Mouse (Mus musculus) neural tube, embryonic 14.5 days (tissue): ENCODE results near the gene Rmi1. TPM values are rescaled to one million over a fixed set of nuclear protein-coding genes. Genes with fewer than 3 reads are reported as not detected.
A peak's percentile ranks its signal among the peaks of the same experiment; 100 is the strongest.
"Not testable (repeated sequence)": the region's sequence is repeated elsewhere in the genome, so short reads cannot be mapped to it uniquely, and the experiment has no call there.

Experiments
- ATAC-seq: fragments of 200-750 bp; cut with Nextera tagmentation; 2 replicates; pipeline ENCODE4 v1.8.0; 2017; ENCODE audit warnings: low read depth, mild to moderate bottlenecking, moderate TSS enrichment, moderate library complexity
- H3K27ac ChIP-seq: fragments of 300-500 bp; sonication (generic); 2 replicates; pipeline ENCODE4 v1.5.1; 2014; ENCODE audit warnings: low read depth, mild to moderate bottlenecking, control low read depth, low read length, moderate library complexity, mixed read lengths
- H3K27me3 ChIP-seq: fragments of 300-500 bp; sonication (generic); 2 replicates; pipeline ENCODE4 v1.6.1; 2014; ENCODE audit warnings: low read length; ENCODE audit not compliant: control insufficient read depth, insufficient read depth
- H3K36me3 ChIP-seq: fragments of 300-500 bp; sonication (generic); 2 replicates; pipeline ENCODE4 v1.6.1; 2014; ENCODE audit warnings: low read length, mixed read lengths; ENCODE audit not compliant: control insufficient read depth, insufficient read depth
- H3K4me1 ChIP-seq: fragments of 300-500 bp; sonication (generic); 2 replicates; pipeline ENCODE4 v1.6.1; 2014; ENCODE audit warnings: low read length; ENCODE audit not compliant: control insufficient read depth, insufficient read depth
- H3K4me2 ChIP-seq: fragments of 300-500 bp; sonication (generic); 2 replicates; pipeline ENCODE4 v1.6.1; 2014; ENCODE audit warnings: mild to moderate bottlenecking, low read depth, low read length, control low read depth
- H3K4me3 ChIP-seq: fragments of 300-500 bp; sonication (generic); 2 replicates; pipeline ENCODE4 v1.5.1; 2014; ENCODE audit warnings: low read depth, low read length, control low read depth, mixed read lengths
- H3K9ac ChIP-seq: fragments of 300-500 bp; sonication (generic); replicated peaks from 2 replicates; pipeline ENCODE4 v1.6.1; 2014; ENCODE audit warnings: low read depth, mild to moderate bottlenecking, control low read depth, low read length, mixed read lengths
- H3K9me3 ChIP-seq: fragments of 300-500 bp; sonication (generic); 2 replicates; pipeline ENCODE4 v1.6.1; 2016; ENCODE audit warnings: low read length; ENCODE audit not compliant: control insufficient read depth
- WGBS: fragments of 180-500 bp; shearing (Covaris S2); extraction: QIAGEN DNeasy Blood & Tissue Kit; methylation state at CpG from one replicate; pipeline ENCODE4 v1.1.7; 2014; 5-methylcytosine and 5-hydroxymethylcytosine counted together
- polyA plus RNA-seq: library from polyadenylated mRNA; unstranded; fragments of >200 nt; fragmentation: Nextera tagmentation; extraction: Ambion mirVana; gene quantifications from 2 replicates; pipeline ENCODE4 v1.2.1, GENCODE M21; 2014

The Rmi1 gene
- polyA plus RNA-seq, 1 experiment from 2014 or later: 27.3 TPM

- H3K9ac ChIP-seq, H3K9me3 ChIP-seq, H3K4me1 ChIP-seq, H3K4me3 ChIP-seq, H3K27ac ChIP-seq, ATAC-seq, H3K4me2 ChIP-seq, H3K27me3 ChIP-seq: not testable (repeated sequence)
- H3K36me3 ChIP-seq: peaks cover 68% of the 10 kb centered on the region
- WGBS: 91% methylated on average over 11 of the region's 11 CpGs
Measured at GRCm38 (mm10) chr13:58394392-58394791, 7.7 kb upstream of the Rmi1 start.

DNA sequence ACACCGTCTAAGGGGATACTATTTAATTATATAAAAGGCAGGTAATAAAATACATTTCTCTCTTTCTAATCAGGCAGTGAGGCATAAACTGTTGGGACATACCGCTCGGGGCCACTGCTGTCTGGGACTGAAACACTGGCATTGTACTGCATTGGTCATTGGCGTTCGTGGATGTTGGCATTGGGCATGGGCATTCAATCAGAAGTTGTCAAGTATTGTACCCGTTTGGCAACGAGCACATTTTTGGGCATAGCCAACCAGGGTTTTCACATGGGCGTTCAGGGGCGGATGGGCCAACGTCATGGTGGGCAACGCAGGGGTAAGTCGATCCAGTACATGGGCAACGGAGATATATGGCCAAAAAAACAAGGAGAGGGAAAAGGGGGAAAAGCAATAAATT, 4.4 kb upstream of the Rmi1 start:
- Histone ChIP-seq H3K4me1 (peaks cover 11% of the 10 kb centered on the region), H3K27me3 (no peaks in the 10 kb centered on the region), H3K4me2 (no peak overlapping the region), H3K4me3 (no peak overlapping the region), H3K9me3 (no peaks in the 10 kb centered on the region), H3K36me3 (peaks cover 60% of the 10 kb centered on the region), H3K9ac (no peak overlapping the region), H3K27ac (no peak overlapping the region)
- 70% methylated on average over 13 of the region's 13 CpGs for whole genome bisulfite sequencing
- ATAC-seq: no peak

GRCm38 (mm10) chr13:58400576-58400975, 1.5 kb upstream of the Rmi1 start:
- peaks cover 11% of the 10 kb centered on the region for H3K4me1 ChIP-seq
- peak overlapping the region; percentile 95 for H3K4me2 ChIP-seq
- H3K9me3 ChIP-seq: no peaks in the 10 kb centered on the region
- no peaks in the 10 kb centered on the region for H3K27me3 ChIP-seq
- WGBS: 0% methylated on average over 11 of the region's 11 CpGs
- peaks cover 37% of the 10 kb centered on the region for H3K36me3 ChIP-seq
- H3K4me3 ChIP-seq: peak overlapping the region; percentile 100
- no peak overlapping the region for H3K27ac ChIP-seq
- H3K9ac ChIP-seq: peak overlapping the region; percentile 100
- no peak for ATAC-seq

- no peaks in the 10 kb centered on the region for H3K27me3 ChIP-seq
- H3K36me3 ChIP-seq: peaks cover 29% of the 10 kb centered on the region
- peak overlapping the region; percentile 100 for H3K4me3 ChIP-seq
- WGBS: under 1% methylated on average over 74 of the region's 100 CpGs
- H3K27ac ChIP-seq: peak overlapping the region; percentile 100
- H3K4me2 ChIP-seq: peak overlapping the region; percentile 95
- H3K9me3 ChIP-seq: no peaks in the 10 kb centered on the region
- ATAC-seq: peak; percentile 54
- peaks cover 11% of the 10 kb centered on the region for H3K4me1 ChIP-seq
- H3K9ac ChIP-seq: peak overlapping the region; percentile 100
Measured at GRCm38 (mm10) chr13:58401135-58402002, 679 bp upstream of the Rmi1 start.

GRCm38 (mm10) chr13:58402744-58403110, 679 bp downstream of the Rmi1 start:
- Histone ChIP-seq H3K27ac (peak overlapping the region; percentile 100), H3K9ac (peak overlapping the region; percentile 100), H3K4me2 (peak overlapping the region; percentile 43), H3K4me1 (peaks cover 11% of the 10 kb centered on the region), H3K9me3 (no peaks in the 10 kb centered on the region), H3K4me3 (peak overlapping the region; percentile 100), H3K36me3 (peaks cover 16% of the 10 kb centered on the region), H3K27me3 (no peaks in the 10 kb centered on the region)
- WGBS: 5% methylated on average over 34 of the region's 48 CpGs
- ATAC-seq: peak; percentile 60

DNA sequence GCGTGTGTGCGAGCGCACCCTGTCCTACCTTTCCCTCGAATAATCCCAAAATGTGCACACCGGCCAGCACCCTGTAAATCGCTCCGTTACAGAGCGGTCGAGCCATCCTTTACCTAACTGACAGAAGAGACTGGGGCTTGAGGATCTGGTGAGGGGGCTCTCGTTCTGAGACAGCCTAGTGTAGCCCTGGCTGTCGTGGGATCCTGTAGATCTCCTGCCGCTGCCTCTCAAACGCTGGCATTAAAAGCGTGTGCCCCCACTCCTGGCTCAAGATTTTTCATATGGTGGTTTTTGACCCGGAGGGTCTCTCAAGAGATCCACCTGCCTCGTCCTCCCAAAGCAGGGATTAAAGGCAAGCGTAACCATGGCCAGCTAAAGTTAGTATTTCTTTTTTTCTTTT, 1.2 kb downstream of the Rmi1 start, which contains the start of gene Hnrnpk:
Hnrnpk (minus strand) TSS at position 101 of the 400 bp plus-strand sequence.
- WGBS: 7% methylated on average over 16 of the region's 17 CpGs
- Histone ChIP-seq H3K27ac (peak within 1 kb of the TSS; percentile 100), H3K4me2 (peak within 1 kb of the TSS; percentile 43), H3K9ac (peak within 1 kb of the TSS; percentile 100), H3K4me3 (peak within 1 kb of the TSS; percentile 100), H3K4me1 (peaks cover 11% of the 10 kb centered on the region), H3K36me3 (peaks cover 12% of the 10 kb centered on the region)
- H3K9me3 ChIP-seq, H3K27me3 ChIP-seq, ATAC-seq: not testable (repeated sequence)

DNA sequence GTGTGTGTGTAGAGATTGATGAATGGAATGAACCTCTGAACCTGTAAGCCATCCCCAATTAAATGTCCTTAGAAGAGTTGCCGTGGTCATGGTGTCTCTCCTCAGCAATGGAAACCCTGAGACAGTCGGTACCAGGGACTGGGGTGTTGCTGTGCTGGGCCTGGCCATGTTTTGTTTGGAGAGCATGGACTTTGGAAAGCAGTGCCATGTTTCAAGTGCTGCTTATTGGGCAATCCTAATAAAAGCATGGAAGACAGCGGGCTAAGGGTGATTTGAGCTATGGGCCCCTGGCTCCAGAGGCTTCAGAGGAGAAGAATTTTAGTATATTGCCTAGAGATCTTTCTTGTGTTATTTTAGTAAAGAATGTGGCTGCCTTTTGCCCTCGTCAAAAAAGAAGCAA, 9.0 kb downstream of the Rmi1 start:
- peaks cover 6% of the 10 kb centered on the region; the same call in 1 of the 2 replicates for H3K36me3 ChIP-seq
- H3K4me3 ChIP-seq: no peak overlapping the region
- ATAC-seq: no peak
- H3K4me1 ChIP-seq: no peaks in the 10 kb centered on the region
- no peak overlapping the region for H3K27ac ChIP-seq
- no peak overlapping the region for H3K9ac ChIP-seq
- no peaks in the 10 kb centered on the region for H3K9me3 ChIP-seq
- no peak overlapping the region for H3K4me2 ChIP-seq
- H3K27me3 ChIP-seq: no peaks in the 10 kb centered on the region
- 95% methylated on average over 4 of the region's 4 CpGs for WGBS

DNA sequence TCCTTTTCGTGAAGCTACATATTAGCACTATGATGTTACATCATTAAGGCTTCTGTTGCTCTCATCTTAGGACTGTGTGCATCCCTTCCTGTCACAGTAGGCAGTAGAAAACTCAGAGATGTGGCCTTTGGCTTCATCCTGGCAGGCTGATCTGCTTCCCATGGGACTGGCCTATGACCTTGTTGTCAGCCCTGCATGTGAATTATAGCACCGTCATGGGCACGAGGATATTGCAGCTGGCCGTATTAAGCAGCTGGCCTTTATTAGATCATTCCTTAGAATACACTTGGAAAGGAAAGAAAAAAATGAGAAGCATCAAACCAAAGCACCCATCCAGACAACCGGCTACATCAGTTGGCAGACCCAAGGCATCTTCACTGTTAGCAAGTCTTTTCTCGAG, 13.3 kb downstream of the Rmi1 start:
- no peaks in the 10 kb centered on the region for H3K4me1 ChIP-seq
- no peak overlapping the region for H3K9ac ChIP-seq
- WGBS: 68% methylated on average over 6 of the region's 6 CpGs
- H3K27ac ChIP-seq: no peak overlapping the region
- no peak overlapping the region for H3K4me2 ChIP-seq
- no peaks in the 10 kb centered on the region for H3K27me3 ChIP-seq
- no peak for ATAC-seq
- H3K36me3 ChIP-seq: no peaks in the 10 kb centered on the region
- H3K4me3 ChIP-seq: no peak overlapping the region
- no peaks in the 10 kb centered on the region for H3K9me3 ChIP-seq

GRCm38 (mm10) chr13:58415838-58416237, 13.8 kb downstream of the Rmi1 start:
- Histone ChIP-seq H3K9me3 (no peaks in the 10 kb centered on the region), H3K36me3 (no peaks in the 10 kb centered on the region), H3K4me1 (no peaks in the 10 kb centered on the region), H3K27ac (no peak overlapping the region), H3K9ac (no peak overlapping the region), H3K4me3 (no peak overlapping the region), H3K27me3 (no peaks in the 10 kb centered on the region), H3K4me2 (no peak overlapping the region)
- 77% methylated on average over 5 of the region's 5 CpGs for WGBS
- no peak for ATAC-seq
